Mouse (Mus musculus): ENCODE data around the gene Vamp1. TPM values are rescaled to one million over a fixed set of nuclear protein-coding genes. Genes with fewer than 3 reads are reported as not detected.

The Vamp1 gene
- polyA plus RNA-seq, 1 experiment from 2014 or later = 2.6 TPM

DNA sequence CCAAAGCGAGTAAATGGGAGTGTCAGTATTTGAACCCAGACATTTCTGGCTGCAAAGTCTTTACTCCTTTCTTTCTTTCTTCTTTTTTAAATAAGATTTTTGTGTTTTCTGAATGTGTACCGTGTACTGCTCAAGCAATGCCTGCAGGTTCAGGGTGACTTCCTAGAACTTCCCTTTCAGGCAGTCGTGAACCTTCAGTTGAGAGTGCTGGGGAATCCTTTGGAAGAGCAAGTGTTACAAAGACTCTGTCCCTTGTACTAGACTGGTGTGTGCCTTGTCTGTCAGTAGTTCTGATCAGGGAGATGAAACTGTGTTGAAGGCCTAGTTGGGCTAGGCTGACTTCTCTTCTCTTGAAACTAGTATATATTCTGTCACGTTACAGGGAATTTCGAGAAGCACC lies 22.5 kb upstream of the Vamp1 start:
- Histone ChIP-seq H3K27me3 (ENCODE audit: control insufficient read depth, insufficient read depth, low read length) (no peaks in the 10 kb centered on the region), H3K27ac (replicated peaks in 1 of 2; ENCODE audit: control insufficient read depth in 1 of 2, insufficient read depth in 1 of 2, low read depth in 2 of 2, low read length in 2 of 2) (peak overlapping the region; percentile 93 to 100), H3K4me2 (ENCODE audit: low read length) (peak overlapping the region; percentile 90), H3K36me3 (ENCODE audit: control insufficient read depth, insufficient read depth, low read length) (peaks cover 49% of the 10 kb centered on the region), H3K9me3 (ENCODE audit: control insufficient read depth, low read length) (no peaks in the 10 kb centered on the region), H3K4me1 (ENCODE audit: control insufficient read depth in 2 of 2, insufficient read depth in 2 of 2, low read length in 2 of 2) (peaks cover 2 to 21% of the 10 kb centered on the region in 2 experiments; a peak in 2 of 4 replicates), H3K4me3 (ENCODE audit: control insufficient read depth in 1 of 2, insufficient read depth in 1 of 2, low read depth in 1 of 2, low read length in 2 of 2) (peak overlapping the region; percentile 55 to 80), H3K9ac (ENCODE audit: low read length) (peak overlapping the region; percentile 92)
- 27% methylated on average over 5 of the region's 5 CpGs for WGBS
- ATAC-seq (ENCODE audit: insufficient number of reproducible peaks, insufficient read depth, low FRiP score, low read depth) = no peak

DNA sequence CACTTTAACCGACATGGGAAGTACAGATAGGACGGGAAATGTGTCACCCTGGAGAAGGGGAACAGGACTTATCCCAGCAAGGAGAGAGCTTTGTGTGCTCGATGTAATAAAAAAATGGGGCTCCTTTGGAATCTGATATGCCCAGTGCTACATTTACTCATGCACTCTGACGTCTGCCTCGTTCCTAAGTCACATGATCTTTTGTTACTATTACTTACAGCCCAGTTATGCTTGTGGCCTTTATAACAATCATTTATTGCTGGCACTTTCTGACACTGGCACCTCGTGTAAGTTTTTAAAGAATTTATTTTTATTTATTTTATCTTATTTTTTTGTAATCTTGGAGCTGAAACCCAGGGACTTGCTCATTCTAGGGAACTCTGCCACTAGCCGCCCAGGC lies 22.0 kb upstream of the Vamp1 start:
- Histone ChIP-seq H3K4me1 (ENCODE audit: control insufficient read depth in 2 of 2, insufficient read depth in 2 of 2, low read length in 2 of 2) (peaks cover 2 to 21% of the 10 kb centered on the region in 2 experiments; a peak in 2 of 4 replicates), H3K27me3 (ENCODE audit: control insufficient read depth, insufficient read depth, low read length) (no peaks in the 10 kb centered on the region), H3K9ac (ENCODE audit: low read length) (no peak overlapping the region), H3K9me3 (ENCODE audit: control insufficient read depth, low read length) (no peaks in the 10 kb centered on the region), H3K27ac (replicated peaks in 1 of 2; ENCODE audit: control insufficient read depth in 1 of 2, insufficient read depth in 1 of 2, low read depth in 2 of 2, low read length in 2 of 2) (no peak overlapping the region), H3K4me2 (ENCODE audit: low read length) (peak overlapping the region; percentile 90), H3K36me3 (ENCODE audit: control insufficient read depth, insufficient read depth, low read length) (peaks cover 43% of the 10 kb centered on the region), H3K4me3 (ENCODE audit: control insufficient read depth in 1 of 2, insufficient read depth in 1 of 2, low read depth in 1 of 2, low read length in 2 of 2) (no peak overlapping the region)
- no peak for ATAC-seq (ENCODE audit: insufficient number of reproducible peaks, insufficient read depth, low FRiP score, low read depth)
- WGBS = 46% methylated on average over 6 of the region's 7 CpGs

DNA sequence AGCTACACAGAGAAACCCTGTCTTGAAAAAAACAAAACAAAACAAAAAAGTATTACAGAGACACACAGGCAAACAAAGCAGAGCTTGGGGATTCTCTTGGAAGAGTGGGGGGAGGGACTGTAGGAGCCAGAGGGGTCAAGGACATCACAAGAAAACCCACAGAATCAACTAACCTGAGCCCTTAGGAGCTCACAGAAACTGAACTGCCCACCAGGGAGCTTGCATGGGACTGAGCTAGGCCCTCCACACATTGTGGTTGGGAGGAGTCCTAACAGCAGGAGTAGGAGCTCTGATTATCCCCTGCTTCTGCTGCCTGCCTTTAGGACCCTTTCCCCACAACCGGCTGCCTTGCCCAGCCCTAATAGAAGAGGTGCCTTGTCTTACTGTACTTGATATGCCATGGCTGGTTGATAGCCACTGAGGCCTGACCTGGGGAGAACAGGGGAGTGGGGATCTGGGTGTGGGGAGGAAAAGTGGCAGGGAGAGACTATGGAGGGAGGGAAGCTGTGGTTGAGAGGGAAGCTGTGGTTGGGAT lies 19.7 kb upstream of the Vamp1 start:
- peaks cover 0 to 12% of the 10 kb centered on the region in 2 experiments; a peak in 2 of 4 replicates for H3K4me1 ChIP-seq (ENCODE audit: control insufficient read depth in 2 of 2, insufficient read depth in 2 of 2, low read length in 2 of 2)
- no peak overlapping the region for H3K4me3 ChIP-seq (ENCODE audit: control insufficient read depth in 1 of 2, insufficient read depth in 1 of 2, low read depth in 1 of 2, low read length in 2 of 2)
- WGBS = 12% methylated on average over 1 of the region's 1 CpGs
- H3K4me2 ChIP-seq (ENCODE audit: low read length) = no peak overlapping the region
- no peaks in the 10 kb centered on the region for H3K27me3 ChIP-seq (ENCODE audit: control insufficient read depth, insufficient read depth, low read length)
- H3K9me3 ChIP-seq (ENCODE audit: control insufficient read depth, low read length) = no peaks in the 10 kb centered on the region
- peaks cover 27% of the 10 kb centered on the region for H3K36me3 ChIP-seq (ENCODE audit: control insufficient read depth, insufficient read depth, low read length)
- H3K27ac ChIP-seq (replicated peaks in 1 of 2; ENCODE audit: control insufficient read depth in 1 of 2, insufficient read depth in 1 of 2, low read depth in 2 of 2, low read length in 2 of 2) = no peak overlapping the region
- H3K9ac ChIP-seq (ENCODE audit: low read length) = no peak overlapping the region
- no peak for ATAC-seq (ENCODE audit: insufficient number of reproducible peaks, insufficient read depth, low FRiP score, low read depth)

DNA sequence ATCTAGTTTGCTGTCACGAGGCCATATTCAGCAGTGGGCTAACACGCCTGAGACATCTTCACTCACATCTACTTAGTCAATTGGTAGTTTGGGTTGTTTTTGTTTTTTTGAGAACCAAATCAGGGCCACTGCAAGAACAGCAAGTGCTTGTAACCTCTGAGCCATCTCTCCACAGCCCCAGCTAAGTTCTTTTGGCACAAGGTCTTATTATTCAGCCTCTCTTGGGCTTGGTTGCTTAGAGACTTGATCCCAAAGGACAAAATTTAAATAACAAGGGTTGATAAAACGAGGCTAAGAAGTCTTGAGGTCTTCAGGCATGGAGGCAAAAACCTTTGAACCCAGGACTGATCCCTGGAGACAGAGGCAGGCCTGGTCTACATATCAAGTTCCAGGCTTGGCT lies 19.1 kb upstream of the Vamp1 start:
- Histone ChIP-seq H3K9me3 (ENCODE audit: control insufficient read depth, low read length) (no peaks in the 10 kb centered on the region), H3K27ac (replicated peaks in 1 of 2; ENCODE audit: control insufficient read depth in 1 of 2, insufficient read depth in 1 of 2, low read depth in 2 of 2, low read length in 2 of 2) (no peak overlapping the region), H3K4me1 (ENCODE audit: control insufficient read depth in 2 of 2, insufficient read depth in 2 of 2, low read length in 2 of 2) (peaks cover 0 to 9% of the 10 kb centered on the region in 2 experiments; a peak in 2 of 4 replicates), H3K27me3 (ENCODE audit: control insufficient read depth, insufficient read depth, low read length) (no peaks in the 10 kb centered on the region), H3K4me3 (ENCODE audit: control insufficient read depth in 1 of 2, insufficient read depth in 1 of 2, low read depth in 1 of 2, low read length in 2 of 2) (no peak overlapping the region), H3K9ac (ENCODE audit: low read length) (no peak overlapping the region), H3K4me2 (ENCODE audit: low read length) (no peak overlapping the region), H3K36me3 (ENCODE audit: control insufficient read depth, insufficient read depth, low read length) (peaks cover 27% of the 10 kb centered on the region)
- 73% methylated on average over 3 of the region's 3 CpGs for WGBS
- no peak for ATAC-seq (ENCODE audit: insufficient number of reproducible peaks, insufficient read depth, low FRiP score, low read depth)

DNA sequence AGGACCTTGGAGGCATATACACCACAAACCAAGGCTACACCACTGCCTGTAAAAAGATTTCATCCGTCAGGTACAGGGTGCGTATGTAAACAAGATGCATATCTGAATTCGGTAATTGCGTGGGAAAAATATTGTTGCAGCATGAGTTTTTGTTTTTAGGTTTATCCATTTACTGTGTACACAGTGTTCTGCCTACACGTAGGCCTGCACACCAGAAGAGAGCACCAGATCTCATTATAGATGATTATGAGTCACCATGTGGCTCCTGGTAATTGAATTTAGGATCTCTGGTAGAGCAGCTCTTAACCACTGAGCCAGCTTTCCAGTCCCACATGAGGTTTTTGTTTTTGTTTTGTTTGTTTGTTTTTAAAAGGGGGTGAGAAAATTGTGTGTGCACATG lies 18.2 kb upstream of the Vamp1 start:
- Histone ChIP-seq H3K36me3 (ENCODE audit: control insufficient read depth, insufficient read depth, low read length) (peaks cover 27% of the 10 kb centered on the region), H3K4me3 (ENCODE audit: control insufficient read depth in 1 of 2, insufficient read depth in 1 of 2, low read depth in 1 of 2, low read length in 2 of 2) (no peak overlapping the region), H3K9me3 (ENCODE audit: control insufficient read depth, low read length) (no peaks in the 10 kb centered on the region), H3K27ac (replicated peaks in 1 of 2; ENCODE audit: control insufficient read depth in 1 of 2, insufficient read depth in 1 of 2, low read depth in 2 of 2, low read length in 2 of 2) (no peak overlapping the region), H3K27me3 (ENCODE audit: control insufficient read depth, insufficient read depth, low read length) (no peaks in the 10 kb centered on the region), H3K4me2 (ENCODE audit: low read length) (no peak overlapping the region), H3K9ac (ENCODE audit: low read length) (no peak overlapping the region), H3K4me1 (ENCODE audit: control insufficient read depth in 2 of 2, insufficient read depth in 2 of 2, low read length in 2 of 2) (peaks cover 0 to 9% of the 10 kb centered on the region in 2 experiments; a peak in 2 of 4 replicates)
- WGBS = 87% methylated on average over 5 of the region's 5 CpGs
- no peak for ATAC-seq (ENCODE audit: insufficient number of reproducible peaks, insufficient read depth, low FRiP score, low read depth)

DNA sequence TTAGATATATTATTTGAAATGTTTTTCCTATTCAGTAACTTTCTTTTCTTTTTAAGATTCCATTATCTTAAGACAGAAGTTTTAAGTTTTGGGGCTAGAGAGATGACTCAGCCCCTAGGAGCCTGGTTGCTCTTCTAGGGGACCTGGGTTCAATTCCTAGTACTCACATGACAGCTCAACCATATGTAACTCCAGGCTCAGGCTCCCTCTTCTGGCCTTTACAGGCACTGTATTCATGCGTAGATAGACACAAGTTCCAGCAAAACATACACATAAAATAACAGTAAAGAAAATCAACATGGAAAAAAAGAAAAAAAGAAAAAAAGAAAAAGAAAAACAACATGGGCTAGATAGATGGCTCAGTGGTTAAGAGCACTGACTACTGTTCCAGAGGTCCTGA lies 4.9 kb upstream of the Vamp1 start:
- Histone ChIP-seq H3K9me3 (ENCODE audit: control insufficient read depth, low read length) (no peaks in the 10 kb centered on the region; the same call in 1 of the 2 replicates), H3K27me3 (ENCODE audit: control insufficient read depth, insufficient read depth, low read length) (peaks cover 10% of the 10 kb centered on the region; the same call in 1 of the 2 replicates), H3K4me2 (ENCODE audit: low read length) (no peak overlapping the region), H3K9ac (ENCODE audit: low read length) (no peak overlapping the region), H3K27ac (replicated peaks in 1 of 2; ENCODE audit: control insufficient read depth in 1 of 2, insufficient read depth in 1 of 2, low read depth in 2 of 2, low read length in 2 of 2) (no peak overlapping the region), H3K36me3 (ENCODE audit: control insufficient read depth, insufficient read depth, low read length) (no peaks in the 10 kb centered on the region), H3K4me1 (ENCODE audit: control insufficient read depth in 2 of 2, insufficient read depth in 2 of 2, low read length in 2 of 2) (no peaks in the 10 kb centered on the region), H3K4me3 (ENCODE audit: control insufficient read depth in 1 of 2, insufficient read depth in 1 of 2, low read depth in 1 of 2, low read length in 2 of 2) (no peak overlapping the region)
- WGBS = 69% methylated on average over 1 of the region's 1 CpGs
- no peak for ATAC-seq (ENCODE audit: insufficient number of reproducible peaks, insufficient read depth, low FRiP score, low read depth)

DNA sequence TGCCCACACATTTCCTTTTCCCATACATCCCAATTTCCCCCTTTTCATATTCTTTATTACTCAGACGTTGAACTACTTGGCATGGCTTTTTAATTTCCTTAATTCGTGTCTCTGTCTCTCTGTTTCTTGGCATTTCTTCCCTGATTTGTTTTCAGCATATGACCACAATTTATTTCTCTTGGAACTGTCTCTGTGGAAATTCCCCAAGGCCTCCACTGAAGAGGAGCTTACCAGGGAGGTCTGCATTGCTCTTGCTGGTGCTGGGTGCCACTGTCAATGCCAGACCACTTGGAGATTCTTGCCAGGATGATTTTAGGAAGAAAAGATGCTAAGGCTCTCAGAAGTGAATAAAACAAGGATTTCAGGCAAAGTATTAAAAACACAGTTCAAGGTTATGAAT lies 2.7 kb upstream of the Vamp1 start:
- Histone ChIP-seq H3K27ac (replicated peaks in 1 of 2; ENCODE audit: control insufficient read depth in 1 of 2, insufficient read depth in 1 of 2, low read depth in 2 of 2, low read length in 2 of 2) (no peak overlapping the region), H3K4me1 (ENCODE audit: control insufficient read depth in 2 of 2, insufficient read depth in 2 of 2, low read length in 2 of 2) (peaks cover 0 to 4% of the 10 kb centered on the region in 2 experiments; a peak in 1 of 4 replicates), H3K4me3 (ENCODE audit: control insufficient read depth in 1 of 2, insufficient read depth in 1 of 2, low read depth in 1 of 2, low read length in 2 of 2) (no peak overlapping the region), H3K9me3 (ENCODE audit: control insufficient read depth, low read length) (no peaks in the 10 kb centered on the region; the same call in 1 of the 2 replicates), H3K27me3 (ENCODE audit: control insufficient read depth, insufficient read depth, low read length) (peaks cover 10% of the 10 kb centered on the region; the same call in 1 of the 2 replicates), H3K4me2 (ENCODE audit: low read length) (no peak overlapping the region), H3K36me3 (ENCODE audit: control insufficient read depth, insufficient read depth, low read length) (no peaks in the 10 kb centered on the region), H3K9ac (ENCODE audit: low read length) (no peak overlapping the region)
- 26% methylated on average over 2 of the region's 2 CpGs for WGBS
- no peak for ATAC-seq (ENCODE audit: insufficient number of reproducible peaks, insufficient read depth, low FRiP score, low read depth)

DNA sequence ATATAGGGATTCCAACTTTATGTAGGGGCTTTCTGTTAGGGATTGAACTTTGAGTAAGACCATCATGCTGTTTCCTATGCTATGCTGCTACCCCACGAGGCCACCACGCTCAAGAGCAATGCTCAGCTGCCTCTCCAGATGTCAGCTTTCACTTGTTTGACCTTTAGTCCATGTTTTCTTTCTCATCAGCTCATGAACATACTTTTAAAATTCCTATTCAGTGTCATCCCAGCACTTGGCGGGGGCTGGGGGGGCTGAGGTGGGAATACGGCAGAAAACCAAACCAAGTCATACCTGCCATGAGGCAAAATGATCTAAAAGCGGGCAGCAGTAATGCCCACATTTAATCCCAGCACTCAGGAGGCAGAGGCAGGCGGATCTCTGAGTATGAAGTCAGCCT lies 2.2 kb upstream of the Vamp1 start:
- Histone ChIP-seq H3K27ac (replicated peaks in 1 of 2; ENCODE audit: control insufficient read depth in 1 of 2, insufficient read depth in 1 of 2, low read depth in 2 of 2, low read length in 2 of 2) (no peak overlapping the region), H3K9me3 (ENCODE audit: control insufficient read depth, low read length) (no peaks in the 10 kb centered on the region; the same call in 1 of the 2 replicates), H3K9ac (ENCODE audit: low read length) (no peak overlapping the region), H3K27me3 (ENCODE audit: control insufficient read depth, insufficient read depth, low read length) (peaks cover 10% of the 10 kb centered on the region; the same call in 1 of the 2 replicates), H3K4me3 (ENCODE audit: control insufficient read depth in 1 of 2, insufficient read depth in 1 of 2, low read depth in 1 of 2, low read length in 2 of 2) (no peak overlapping the region), H3K4me1 (ENCODE audit: control insufficient read depth in 2 of 2, insufficient read depth in 2 of 2, low read length in 2 of 2) (peaks cover 0 to 4% of the 10 kb centered on the region in 2 experiments; a peak in 1 of 4 replicates), H3K36me3 (ENCODE audit: control insufficient read depth, insufficient read depth, low read length) (no peaks in the 10 kb centered on the region), H3K4me2 (ENCODE audit: low read length) (no peak overlapping the region)
- ATAC-seq (ENCODE audit: insufficient number of reproducible peaks, insufficient read depth, low FRiP score, low read depth) = no peak
- 63% methylated on average over 6 of the region's 6 CpGs for WGBS
